Mouse (Mus musculus) liver, embryonic 14.5 days (tissue): ENCODE measurements around the gene F8.

ENCODE experiments used
- CTCF ChIP-seq: IDR thresholded peaks from 2 replicates; pipeline ENCODE4 v1.5.1; 2016; ENCODE audit warnings: antibody characterized with exemption, low read depth, control low read depth
- EP300 ChIP-seq: IDR thresholded peaks from 2 replicates; pipeline ENCODE4 v1.6.1; 2016; ENCODE audit warnings: antibody characterized with exemption, low read depth

DNA sequence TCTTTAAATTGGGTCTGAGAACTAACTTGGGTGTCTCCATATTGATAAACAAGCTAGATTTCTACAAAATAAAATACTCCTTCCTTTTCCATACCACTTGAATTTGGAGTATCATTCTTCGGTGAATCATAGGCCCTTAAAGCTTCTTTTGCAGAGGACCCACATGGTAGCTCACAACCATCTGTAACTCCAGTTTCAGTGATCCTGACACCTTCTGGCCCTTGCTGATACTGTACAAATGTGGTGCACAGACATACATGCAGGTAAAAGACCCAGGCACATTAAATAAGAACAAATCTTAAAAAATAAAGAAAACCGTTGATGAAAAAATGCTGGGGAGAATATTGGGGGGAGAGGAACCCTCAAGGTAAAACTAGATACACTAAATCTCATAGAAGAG, 244.2 kb downstream of the F8 start:
- no peak for TF ChIP-seq CTCF
- no peak for TF ChIP-seq EP300
